ENCODE assay signal across 10 mouse cellular contexts in the genomic region with DNA sequence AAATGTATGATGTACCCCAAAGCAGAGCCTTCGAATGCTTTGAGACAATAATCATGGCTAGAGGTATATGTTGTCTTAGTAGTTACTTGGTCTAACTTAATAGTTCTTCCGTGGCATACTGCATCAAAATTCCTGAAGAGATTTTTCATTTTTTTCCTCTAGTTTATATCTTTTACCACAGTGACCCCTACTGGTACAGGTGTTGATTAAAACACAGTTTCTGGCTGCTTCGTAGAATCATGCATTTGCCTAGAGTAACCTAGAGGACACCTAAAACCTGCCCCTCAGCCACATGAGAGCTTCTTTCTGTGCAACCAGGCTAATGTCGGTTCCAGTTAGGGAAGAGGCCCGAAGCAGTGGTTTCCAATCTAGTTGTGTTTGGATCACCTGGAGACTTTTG. TPM values are rescaled to one million over a fixed set of nuclear protein-coding genes. Genes with fewer than 3 reads are reported as not detected.
DNase-seq lines count a peak whose midpoint lies in the region; ATAC-seq and TF ChIP-seq lines count a peak whose summit lies in the region.
"Had no signal": no experiment of that assay in that cellular context is flagged by ENCODE, and none has a peak within 500 bp of the region (broad histone marks: within the 10 kb centered on the region; RNA-seq: fewer than 3 reads in every experiment).

No protein-coding gene starts in this region.

- peaks cover 13% of the 10 kb centered on the region for H3K36me3 ChIP-seq in forebrain, embryonic 16.5 days (ENCODE audit: control insufficient read depth, insufficient read depth)
- H3K36me3 ChIP-seq in forebrain, embryonic 11.5 days (ENCODE audit: control insufficient read depth, insufficient read depth, low read length) = no peaks in the 10 kb centered on the region; the same call in 1 of the 2 replicates
- H3K36me3 ChIP-seq in MEL (ENCODE audit: control insufficient read depth in 1 of 2, insufficient read depth in 2 of 2, low read length in 2 of 2) = no peaks in the 10 kb centered on the region; a peak in 1 of 4 replicates

- ATAC-seq in forebrain, embryonic 16.5 days = peak; percentile 54
- ATAC-seq in forebrain, embryonic 11.5 days (replicated peaks; ENCODE audit: low FRiP score) = no peak
- peak; percentile 73 for ATAC-seq in megakaryocyte progenitor cell, adult 5-6 weeks (replicated peaks; ENCODE audit: poor library complexity)

- DNase-seq in forebrain, embryonic 11.5 days (ENCODE audit: low spot score) = no peak
- DNase-seq in left cerebral cortex, postnatal 25 days (ENCODE audit: low spot score in 2 of 2) = peak; percentile 25 to 32
- DNase-seq in left cerebral cortex, adult 9 months (ENCODE audit: low spot score in 2 of 2) = no peak
- peak; percentile 45 for DNase-seq in MEL (ENCODE audit: low read depth, low spot score)
- no peak for DNase-seq in adrenal gland, adult 8-10 months
- no peak for DNase-seq in kidney, adult 8-10 months
- DNase-seq: liver, embryonic 13.5 days had no signal

- 69% methylated on average over 5 of the region's 5 CpGs for WGBS in forebrain, embryonic 16.5 days
- WGBS in forebrain, embryonic 11.5 days = 71% methylated on average over 5 of the region's 5 CpGs

- no peaks in the 10 kb centered on the region for H3K9me3 ChIP-seq in forebrain, embryonic 16.5 days (ENCODE audit: control insufficient read depth, low read length)
- H3K9me3 ChIP-seq in forebrain, embryonic 11.5 days (ENCODE audit: control insufficient read depth, low read length) = no peaks in the 10 kb centered on the region
- H3K9me3 ChIP-seq in MEL (replicated peaks; ENCODE audit: insufficient read depth, low read length) = no peaks in the 10 kb centered on the region
- H3K9me3 ChIP-seq: embryonic facial prominence, embryonic 12.5 days; liver, embryonic 13.5 days had no signal

- H3K9ac ChIP-seq in forebrain, embryonic 16.5 days (replicated peaks; ENCODE audit: low read depth, low read length) = no peak overlapping the region
- no peak overlapping the region for H3K9ac ChIP-seq in forebrain, embryonic 11.5 days (ENCODE audit: low read length)
- H3K9ac ChIP-seq in MEL (ENCODE audit: control insufficient read depth, low read depth, low read length, poor library complexity, severe bottlenecking) = no peak overlapping the region
- H3K9ac ChIP-seq: embryonic facial prominence, embryonic 12.5 days; liver, embryonic 13.5 days had no signal

- no peak overlapping the region for H3K4me3 ChIP-seq in forebrain, embryonic 16.5 days (replicated peaks; ENCODE audit: low read length)
- no peak overlapping the region for H3K4me3 ChIP-seq in forebrain, embryonic 11.5 days (ENCODE audit: low read depth, low read length)
- H3K4me3 ChIP-seq in MEL (ENCODE audit: control insufficient read depth in 1 of 2, insufficient read depth in 1 of 2, low read depth in 2 of 2, low read length in 2 of 2) = no peak overlapping the region
- H3K4me3 ChIP-seq: embryonic facial prominence, embryonic 12.5 days; liver, embryonic 13.5 days had no signal

- TF ChIP-seq RAD21 in MEL (IDR thresholded peaks at IDR 0.05; ENCODE audit: low read depth, low read length) = peak; percentile 62

- TF ChIP-seq CTCF in MEL (IDR thresholded peaks at IDR 0.05 in 2 of 3, conservative IDR thresholded peaks at IDR 0.05 in 1 of 3; ENCODE audit: control insufficient read depth in 1 of 3, insufficient read depth in 1 of 3, low read depth in 2 of 3, low read length in 3 of 3, poor library complexity in 1 of 3, severe bottlenecking in 1 of 3) = peak in 2 of 3 experiments; percentile 30 to 61; a peak in 3 of 6 replicates

- no peak for TF ChIP-seq EP300 in MEL (IDR thresholded peaks at IDR 0.05; ENCODE audit: low read depth in 1 of 2, low read length in 2 of 2)

- intact Hi-C loops in left cerebral cortex, postnatal 25 days (cut with DNase I) = loop anchor here (5.0 to 10.0 kb wide), 2 partner anchors 341 to 498 kb away; no protein-coding TSS in a partner anchor

- no peak for TF ChIP-seq POLR2A in MEL (IDR thresholded peaks at IDR 0.05; ENCODE audit: control insufficient read depth in 1 of 2, insufficient read depth in 1 of 2, low read depth in 1 of 2, low read length in 2 of 2, poor library complexity in 1 of 2)

- H3K27ac ChIP-seq in forebrain, embryonic 16.5 days (ENCODE audit: low read length) = no peak overlapping the region
- H3K27ac ChIP-seq in forebrain, embryonic 11.5 days (ENCODE audit: low read depth, low read length) = no peak overlapping the region
- H3K27ac ChIP-seq in MEL (ENCODE audit: control insufficient read depth, low read depth, low read length) = no peak overlapping the region
- H3K27ac ChIP-seq: embryonic facial prominence, embryonic 12.5 days; liver, embryonic 13.5 days had no signal

- no peaks in the 10 kb centered on the region for H3K27me3 ChIP-seq in forebrain, embryonic 16.5 days (replicated peaks; ENCODE audit: control insufficient read depth, insufficient read depth, low read length)
- H3K27me3 ChIP-seq in forebrain, embryonic 11.5 days (ENCODE audit: control insufficient read depth, insufficient read depth, low read length) = no peaks in the 10 kb centered on the region
- H3K27me3 ChIP-seq in MEL (ENCODE audit: control insufficient read depth in 1 of 2, insufficient read depth in 2 of 2, low read length in 2 of 2) = no peaks in the 10 kb centered on the region
- H3K27me3 ChIP-seq: embryonic facial prominence, embryonic 12.5 days; liver, embryonic 13.5 days had no signal

- no peaks in the 10 kb centered on the region for H3K4me1 ChIP-seq in forebrain, embryonic 16.5 days (replicated peaks; ENCODE audit: control insufficient read depth, insufficient read depth, low read length)
- no peaks in the 10 kb centered on the region for H3K4me1 ChIP-seq in forebrain, embryonic 11.5 days (replicated peaks; ENCODE audit: control insufficient read depth, insufficient read depth, low read length)
- no peaks in the 10 kb centered on the region for H3K4me1 ChIP-seq in MEL (ENCODE audit: control insufficient read depth in 1 of 2, insufficient read depth in 2 of 2, low read length in 2 of 2)
- H3K4me1 ChIP-seq: embryonic facial prominence, embryonic 12.5 days; liver, embryonic 13.5 days had no signal

- H3K4me2 ChIP-seq in forebrain, embryonic 16.5 days (ENCODE audit: low read length) = no peak overlapping the region
- H3K4me2 ChIP-seq in forebrain, embryonic 11.5 days (ENCODE audit: low read depth, low read length, severe bottlenecking) = no peak overlapping the region
- H3K4me2 ChIP-seq: embryonic facial prominence, embryonic 12.5 days; liver, embryonic 13.5 days had no signal

- no peaks in the 10 kb centered on the region for H3K79me2 ChIP-seq in MEL (ENCODE audit: control insufficient read depth, insufficient read depth, low read length, poor library complexity)

TF ChIP-seq in MEL, 35 proteins besides CTCF, POLR2A, EP300 and RAD21:
- TF ChIP-seq MAFK (IDR thresholded peaks at IDR 0.05; ENCODE audit: borderline replicate concordance, low read depth, low read length) (no peak), SMC3 (IDR thresholded peaks at IDR 0.05; ENCODE audit: low read depth, low read length) (peak; percentile 37), ZNF384 (IDR thresholded peaks at IDR 0.05; ENCODE audit: low read depth, low read length) (peak; percentile 21; the same call in 1 of the 2 replicates), USF2 (IDR thresholded peaks at IDR 0.05; ENCODE audit: borderline replicate concordance in 1 of 2, insufficient read depth in 1 of 2, low read depth in 1 of 2, low read length in 2 of 2) (no peak)

RNA-seq across cellular contexts. Expression of a gene that starts 14.0 kb away (rescaled TPM):
- 575 and 647 TPM in 2 replicates for polyA plus RNA-seq in forebrain, embryonic 16.5 days (2015; fragmentation: Nextera tagmentation; extraction: Ambion mirVana)
- 841 and 893 TPM in 2 replicates for polyA plus RNA-seq in forebrain, embryonic 11.5 days (2014; fragmentation: Nextera tagmentation; extraction: Ambion mirVana)
- total RNA-seq in left cerebral cortex, postnatal 25 days (2021) = 100 to 1,000 TPM; 109 to 111 TPM
- total RNA-seq in MEL (2012; rRNA removed) = 419 and 425 TPM in 2 replicates
- 100 to 1,000 TPM in 1 of 2 experiments, not detected in 1; 399 TPM for polyA plus RNA-seq in MEL (2012; ENCODE audit: insufficient read depth in 1 of 2, insufficient read length in 2 of 2, low read depth in 1 of 2, low replicate concordance in 2 of 2, missing spikeins in 1 of 2)
- 538 and 545 TPM in 2 replicates for total RNA-seq in megakaryocyte progenitor cell, adult 5-6 weeks (2015)
- total RNA-seq in megakaryocyte progenitor cell, adult 5-6 weeks (2017) = 490 and 575 TPM in 2 replicates
- total RNA-seq in adrenal gland, adult 8-10 months (2022) = 100 to 1,000 TPM in 3 of 4 experiments, 10 to 100 TPM in 1; 96.8 to 150 (median 119) TPM

RNA-seq across cellular contexts. Expression of a gene that starts 14.2 kb away (rescaled TPM):
- polyA plus RNA-seq in forebrain, embryonic 16.5 days (2015; fragmentation: Nextera tagmentation; extraction: Ambion mirVana) = not detected in 2 replicates
- 0.07 TPM in 1 of 2 replicates, not detected in the other for polyA plus RNA-seq in forebrain, embryonic 11.5 days (2014; fragmentation: Nextera tagmentation; extraction: Ambion mirVana)
- under 1 TPM in 1 of 2 experiments, not detected in 1; 0.28 TPM for total RNA-seq in left cerebral cortex, postnatal 25 days (2021)
- not detected in 2 replicates for total RNA-seq in MEL (2012; rRNA removed)
- not detected for polyA plus RNA-seq in MEL (2012; ENCODE audit: insufficient read depth in 1 of 2, insufficient read length in 2 of 2, low read depth in 1 of 2, low replicate concordance in 2 of 2, missing spikeins in 1 of 2)
- not detected in 2 replicates for total RNA-seq in megakaryocyte progenitor cell, adult 5-6 weeks (2015)
- total RNA-seq in megakaryocyte progenitor cell, adult 5-6 weeks (2017) = not detected in 2 replicates
- total RNA-seq in adrenal gland, adult 8-10 months (2022) = under 1 TPM in 2 of 4 experiments, not detected in 2; 0.09 to 0.11 TPM
- polyA plus RNA-seq: liver, embryonic 13.5 days had no signal

RNA-seq across cellular contexts. Expression of a gene that starts 31.2 kb away (rescaled TPM):
- 25.2 and 25.8 TPM in 2 replicates for polyA plus RNA-seq in forebrain, embryonic 16.5 days (2015; fragmentation: Nextera tagmentation; extraction: Ambion mirVana)
- 51.6 and 53.9 TPM in 2 replicates for polyA plus RNA-seq in forebrain, embryonic 11.5 days (2014; fragmentation: Nextera tagmentation; extraction: Ambion mirVana)
- total RNA-seq in left cerebral cortex, postnatal 25 days (2021) = 1 to 10 TPM; 4.1 to 5.5 TPM
- total RNA-seq in MEL (2012; rRNA removed) = 25.3 and 31.6 TPM in 2 replicates
- polyA plus RNA-seq in MEL (2012; ENCODE audit: insufficient read depth in 1 of 2, insufficient read length in 2 of 2, low read depth in 1 of 2, low replicate concordance in 2 of 2, missing spikeins in 1 of 2) = 10 to 100 TPM in 1 of 2 experiments, not detected in 1; 19.6 TPM
- 44.5 and 47.4 TPM in 2 replicates for total RNA-seq in megakaryocyte progenitor cell, adult 5-6 weeks (2015)
- 44.8 and 51.5 TPM in 2 replicates for total RNA-seq in megakaryocyte progenitor cell, adult 5-6 weeks (2017)
- total RNA-seq in adrenal gland, adult 8-10 months (2022) = 10 to 100 TPM in 1 of 4 experiments, 1 to 10 TPM in 3; 6.9 to 10.9 (median 9.2) TPM

Comparison
In these comparisons a context has a peak if more than half of its experiments do, and no peak if none do; other contexts are left out.
1. DNase-seq: peak in left cerebral cortex, postnatal 25 days (2 of 2) and MEL (single experiment); none in forebrain, embryonic 11.5 days (single experiment), left cerebral cortex, adult 9 months (0 of 2), adrenal gland, adult 8-10 months (single experiment) and kidney, adult 8-10 months (0 of 2).